Mouse (Mus musculus): ENCODE results near the gene Tfpi. TPM values are rescaled to one million over a fixed set of nuclear protein-coding genes. Genes with fewer than 3 reads are reported as not detected.
A peak's percentile ranks its signal among the peaks of the same experiment; 100 is the strongest.
"Not testable (repeated sequence)": the region's sequence is repeated elsewhere in the genome, so short reads cannot be mapped to it uniquely, and the experiment has no call there.

Tfpi gene
- total and polyA plus RNA-seq, 3 experiments, result 2.6 to 52.2 (median 41.9) TPM

DNA sequence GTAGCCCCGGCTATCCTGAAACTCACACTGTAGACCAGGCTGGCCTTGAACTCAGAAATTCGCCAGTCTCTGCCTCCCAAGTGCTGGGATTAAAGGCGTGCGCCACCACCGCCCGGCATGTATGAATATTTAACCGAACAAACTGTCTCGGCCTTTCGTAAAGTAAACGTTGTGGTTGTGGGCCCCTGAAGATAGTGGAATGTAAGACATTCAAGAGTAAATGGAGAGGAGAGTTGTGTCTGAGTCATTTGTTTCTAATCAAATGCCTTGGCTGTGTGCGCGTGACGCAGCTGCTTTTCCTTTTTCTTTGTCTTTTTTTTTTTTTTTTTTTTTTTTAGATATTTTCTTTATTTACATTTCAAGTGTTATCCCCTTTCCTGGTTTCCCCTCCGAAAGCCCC, 88.0 kb downstream of the Tfpi start:
- DNase-seq, result not testable (repeated sequence)

DNA sequence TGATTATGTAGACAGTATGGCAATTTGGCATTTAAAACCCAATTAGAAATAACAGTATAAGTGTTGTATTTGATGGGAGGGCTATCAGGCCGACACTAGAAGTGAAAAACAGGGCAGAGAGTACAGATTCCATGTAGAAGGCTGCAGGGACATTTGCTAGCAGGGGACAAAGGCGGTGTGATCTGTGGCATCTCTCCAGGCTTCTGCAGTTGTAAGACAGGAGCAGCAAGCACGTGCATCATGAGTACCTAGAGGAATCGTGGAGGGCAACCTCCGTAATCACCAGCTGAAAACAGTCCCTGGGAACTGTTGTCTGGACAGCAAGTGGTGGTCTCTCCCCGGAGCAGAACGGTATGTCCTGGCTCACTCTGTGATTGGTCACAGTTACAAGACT, 88.6 kb downstream of the Tfpi start:
- DNase-seq, result no peak

DNA sequence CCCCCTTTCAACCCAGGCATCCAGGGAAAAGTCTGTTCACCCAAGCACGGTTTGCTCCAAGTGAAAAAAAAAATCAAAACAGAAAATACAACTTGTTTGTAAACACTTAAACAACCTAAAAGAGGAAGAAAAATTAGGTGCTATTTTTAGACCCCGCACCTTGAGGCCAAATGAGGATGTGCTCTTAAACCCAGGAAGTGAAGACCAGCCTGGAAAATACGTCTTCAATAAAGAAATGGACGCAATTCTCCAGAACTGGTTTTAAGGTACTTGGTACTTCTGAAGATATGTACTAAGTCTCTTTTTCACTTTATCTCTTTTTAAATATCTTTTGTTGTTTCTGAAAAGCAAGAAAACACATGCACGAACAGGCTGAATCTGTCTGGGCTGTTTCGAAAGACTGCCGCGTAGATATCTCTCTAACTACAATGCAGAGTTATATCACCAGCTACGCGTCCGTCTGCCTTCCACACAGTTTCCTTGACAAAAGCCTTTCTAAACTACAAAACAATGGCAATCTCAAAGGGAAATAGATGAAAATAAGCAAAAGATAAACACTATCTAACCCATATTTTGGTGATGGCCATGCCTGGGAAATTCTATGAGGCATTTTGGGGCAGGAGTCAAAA, 89.1 kb downstream of the Tfpi start:
- no peak for DNase-seq

DNA sequence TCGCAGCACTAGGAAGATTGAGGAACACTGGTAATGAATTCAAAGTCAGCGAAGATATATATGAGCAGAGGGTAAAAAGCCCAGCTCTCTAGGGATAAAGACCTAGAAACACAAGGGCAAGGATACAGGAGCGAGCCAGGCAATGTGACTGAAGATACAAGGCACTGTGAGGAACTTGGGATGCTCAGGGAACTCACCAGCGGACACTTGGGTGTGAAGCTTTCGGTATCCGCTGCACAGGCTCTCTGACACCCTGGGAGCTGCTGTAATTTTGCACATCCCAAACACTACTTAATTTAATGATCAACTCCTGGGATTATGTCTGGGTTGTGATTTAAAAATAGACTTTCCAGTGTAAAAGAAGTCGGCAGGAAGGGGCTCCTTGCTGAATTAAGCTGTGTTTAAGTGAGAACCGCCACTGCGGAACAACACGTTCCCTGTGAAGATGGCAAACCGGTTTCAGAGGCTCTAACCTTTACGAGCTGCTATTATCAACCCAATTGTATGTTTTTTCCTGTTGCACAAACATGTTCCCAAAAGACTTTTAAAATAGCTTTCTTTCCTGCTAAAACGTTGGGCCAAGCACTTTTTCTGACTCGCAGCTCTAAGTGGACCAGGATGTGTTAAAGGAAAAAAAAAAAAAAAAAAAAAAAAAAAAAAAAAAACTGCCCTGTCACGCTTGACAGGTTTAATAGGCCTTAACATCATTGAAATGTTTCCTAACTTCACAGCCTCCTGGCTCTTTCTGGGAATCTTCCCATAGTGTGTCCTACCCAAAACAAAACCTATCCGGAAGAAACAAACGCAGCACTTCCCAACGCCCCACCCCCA, 89.8 kb downstream of the Tfpi start:
- peak; percentile 17 for DNase-seq

DNA sequence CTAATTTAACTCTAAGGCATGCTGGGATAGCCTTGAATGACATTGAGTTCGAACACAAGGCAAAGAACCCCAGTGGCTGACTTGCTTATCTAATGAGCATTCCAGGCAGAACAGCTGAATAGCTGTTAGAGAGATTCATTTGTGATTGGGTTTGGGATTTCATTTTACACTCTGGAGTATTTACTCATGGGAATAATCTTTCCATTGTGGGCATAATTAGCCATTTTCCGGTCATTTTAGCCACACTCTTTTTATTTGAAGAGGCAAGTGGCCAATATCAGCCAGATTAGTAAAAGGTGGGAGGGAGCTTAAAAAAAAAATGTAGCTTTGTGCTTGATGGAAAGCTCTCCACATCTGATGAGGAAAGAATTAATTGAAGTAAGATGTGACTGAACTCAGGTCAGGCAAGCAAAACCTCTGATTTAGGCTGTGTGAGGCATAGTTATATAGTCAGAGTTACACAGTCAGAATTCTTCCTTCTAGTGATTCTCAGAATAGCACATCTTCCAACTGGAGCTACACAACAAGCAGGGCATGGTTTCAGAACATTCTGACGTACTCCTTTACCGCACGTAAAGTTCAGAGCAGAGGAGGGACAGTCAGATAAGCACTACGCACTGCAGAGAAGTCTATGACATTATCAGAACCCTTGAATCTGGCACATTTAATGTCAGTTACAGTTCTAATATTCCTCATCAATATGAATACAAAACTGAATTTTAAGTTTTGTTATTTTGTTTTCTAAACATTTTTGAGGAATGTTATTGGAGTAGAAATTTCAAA, 91.5 kb downstream of the Tfpi start:
- DNase-seq, result no peak

DNA sequence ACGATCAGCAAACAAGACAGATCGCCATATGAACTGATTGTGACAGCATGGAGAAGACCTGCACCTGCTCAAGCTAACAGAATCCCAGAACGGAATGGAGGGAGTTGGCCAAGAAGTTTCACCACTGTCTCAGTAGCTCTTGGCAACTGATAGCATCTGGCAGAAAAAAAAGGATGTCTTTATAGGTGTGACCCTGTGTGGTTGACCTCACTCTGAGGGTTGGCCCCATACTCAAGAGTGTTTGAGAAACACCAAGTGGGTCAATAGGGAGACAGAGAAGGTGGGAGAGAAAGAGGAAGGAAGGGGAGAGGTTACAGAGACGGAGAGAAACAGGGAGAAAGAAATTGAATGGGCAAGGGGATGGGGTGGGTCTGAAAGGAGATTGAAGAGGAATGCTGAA, 92.7 kb downstream of the Tfpi start:
- no peak for DNase-seq

Other genes with a start within 250 kb of the Tfpi start
- 10 to 100 TPM; 15.2 to 23.8 TPM for gene Calcrl, start 51.4 kb downstream of the Tfpi start, total RNA-seq (2021)
- 2.8 and 6.7 TPM in 2 replicates for gene Calcrl, start 51.4 kb downstream of the Tfpi start, polyA plus RNA-seq (2012; rRNA removed)
- gene Ctnnd1, start 174.0 kb upstream of the Tfpi start, total RNA-seq (2021), result 100 to 1,000 TPM; 112 to 135 TPM
- 20.4 and 25.8 TPM in 2 replicates for gene Ctnnd1, start 174.0 kb upstream of the Tfpi start, polyA plus RNA-seq (2012; rRNA removed)
- under 1 TPM in 1 of 2 experiments, not detected in 1; 0.09 TPM for gene Btbd18, start 182.3 kb upstream of the Tfpi start, total RNA-seq (2021)
- gene Btbd18, start 182.3 kb upstream of the Tfpi start, polyA plus RNA-seq (2012; rRNA removed), result 0.03 TPM in 1 of 2 replicates, not detected in the other
- gene Selenoh, start 194.0 kb upstream of the Tfpi start, total RNA-seq (2021), result 10 to 100 TPM; 19.2 to 29.8 TPM
- gene Selenoh, start 194.0 kb upstream of the Tfpi start, polyA plus RNA-seq (2012; rRNA removed), result 42.2 and 63.0 TPM in 2 replicates
- not detected for gene Gm28635, start 201.3 kb upstream of the Tfpi start, total RNA-seq (2021)
- gene Gm28635, start 201.3 kb upstream of the Tfpi start, polyA plus RNA-seq (2012; rRNA removed), result not detected in 2 replicates
- gene Med19, start 201.6 kb upstream of the Tfpi start, total RNA-seq (2021), result 10 to 100 TPM; 24.3 to 24.8 TPM
- gene Med19, start 201.6 kb upstream of the Tfpi start, polyA plus RNA-seq (2012; rRNA removed), result 12.3 and 15.1 TPM in 2 replicates
- 100 to 1,000 TPM; 168 to 175 TPM for gene Tmx2, start 202.4 kb upstream of the Tfpi start, total RNA-seq (2021)
- 32.0 and 157 TPM in 2 replicates for gene Tmx2, start 202.4 kb upstream of the Tfpi start, polyA plus RNA-seq (2012; rRNA removed)
- gene Zdhhc5, start 238.4 kb upstream of the Tfpi start, total RNA-seq (2021), result 10 to 100 TPM; 61.7 to 74.4 TPM
- gene Zdhhc5, start 238.4 kb upstream of the Tfpi start, polyA plus RNA-seq (2012; rRNA removed), result 37.5 and 46.3 TPM in 2 replicates